Mouse (Mus musculus) C2C12 (cell line): Measurements from ENCODE around the gene Btbd3. TPM values are rescaled to one million over a fixed set of nuclear protein-coding genes. Genes with fewer than 3 reads are reported as not detected.

ENCODE experiments used
- H3K27me3 ChIP-seq: one replicate; pipeline ENCODE4 v1.6.1; 2011; ENCODE audit not compliant: control insufficient read depth, insufficient read depth, insufficient read length
- H3K36me3 ChIP-seq: one replicate; pipeline ENCODE4 v1.6.1; 2011; ENCODE audit not compliant: control insufficient read depth, insufficient read depth
- H3K4me3 ChIP-seq: one replicate; pipeline ENCODE4 v1.5.1; 2011; ENCODE audit warnings: mild to moderate bottlenecking, control low read depth; ENCODE audit not compliant: poor library complexity, insufficient read depth, severe bottlenecking
- H3K79me2 ChIP-seq: one replicate; pipeline ENCODE4 v1.6.1; 2011; ENCODE audit not compliant: control insufficient read depth, insufficient read depth
- H3K79me3 ChIP-seq: one replicate; pipeline ENCODE4 v1.6.1; 2011; ENCODE audit warnings: low read depth, control low read depth
- H3ac ChIP-seq: one replicate; pipeline ENCODE3; 2011; ENCODE audit warnings: low read depth; ENCODE audit not compliant: control insufficient read depth, insufficient read length
- CEBPB ChIP-seq: IDR thresholded peaks from one replicate; pipeline ENCODE4 v1.6.1; 2011; ENCODE audit warnings: low read depth, mild to moderate bottlenecking, control low read depth, moderate library complexity
- CTCF ChIP-seq: IDR thresholded peaks from one replicate; pipeline ENCODE4 v1.5.1; 2011; ENCODE audit not compliant: control insufficient read depth, insufficient read depth, insufficient read length
- FOSL1 ChIP-seq: IDR thresholded peaks from one replicate; pipeline ENCODE4 v1.8.0; 2011; ENCODE audit warnings: mild to moderate bottlenecking, low read length; ENCODE audit not compliant: poor library complexity, insufficient read depth, severe bottlenecking
- MAX ChIP-seq: IDR thresholded peaks from one replicate; pipeline ENCODE4 v1.6.1; 2011; ENCODE audit warnings: mild to moderate bottlenecking, control low read depth
- MYOD1 ChIP-seq: IDR thresholded peaks from one replicate; pipeline ENCODE4 v1.6.1; 2011; ENCODE audit warnings: low read depth; ENCODE audit not compliant: control insufficient read depth, insufficient read length
- MYOG ChIP-seq: IDR thresholded peaks from one replicate; pipeline ENCODE4 v1.6.1; 2011; ENCODE audit not compliant: control insufficient read depth, insufficient read length; ENCODE audit errors: extremely low read depth
- USF1 ChIP-seq: IDR thresholded peaks from one replicate; pipeline ENCODE4 v1.6.1; 2011; ENCODE audit warnings: low read depth, mild to moderate bottlenecking, control low read depth, moderate library complexity
- polyA plus RNA-seq: library from polyadenylated mRNA; unstranded; fragments of >200 nt; fragmentation: generic; extraction: Trizol; gene quantifications from one replicate; pipeline ENCODE4 v1.2.1, GENCODE M21; 2012; ENCODE audit warnings: missing spikeins

The Btbd3 gene
- polyA plus RNA-seq, 1 experiment, result 3.1 TPM

DNA sequence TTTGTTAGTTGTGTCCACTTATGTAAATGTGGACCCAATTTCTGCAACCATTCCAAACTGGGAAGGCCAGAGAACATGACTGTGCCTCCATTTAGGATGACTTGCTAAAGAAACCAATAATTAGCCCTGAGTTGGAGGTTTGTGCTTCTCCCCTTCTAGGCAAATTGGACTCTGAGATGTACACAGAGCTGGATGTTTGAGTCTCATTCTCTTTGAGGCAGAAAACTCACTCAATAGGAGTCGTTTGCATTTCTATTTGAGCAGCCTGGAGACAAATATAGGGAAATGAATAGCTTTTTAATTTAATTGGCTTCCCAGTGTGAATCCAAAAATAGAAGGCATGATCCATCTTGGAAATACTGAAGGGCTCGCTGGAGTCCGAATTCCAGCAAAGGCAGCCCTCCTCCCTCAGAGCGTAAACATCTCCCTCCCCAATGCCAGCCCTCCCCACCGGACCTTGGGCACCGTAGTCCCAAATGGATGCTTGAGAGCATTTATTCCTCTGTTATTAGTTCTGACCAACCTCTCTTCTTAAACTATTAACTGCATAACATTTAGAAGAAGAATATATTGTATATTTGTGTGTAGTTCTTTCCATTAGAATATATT, 81.6 kb downstream of the Btbd3 start:
- Histone ChIP-seq H3K79me3 (no peaks in the 10 kb centered on the region), H3ac (no peak overlapping the region), H3K4me3 (no peak overlapping the region), H3K79me2 (no peaks in the 10 kb centered on the region), H3K27me3 (no peaks in the 10 kb centered on the region), H3K36me3 (no peaks in the 10 kb centered on the region)
- TF ChIP-seq MAX (no peak), CTCF (no peak), CEBPB (no peak), MYOG (no peak), FOSL1 (no peak), MYOD1 (no peak), USF1 (no peak)

DNA sequence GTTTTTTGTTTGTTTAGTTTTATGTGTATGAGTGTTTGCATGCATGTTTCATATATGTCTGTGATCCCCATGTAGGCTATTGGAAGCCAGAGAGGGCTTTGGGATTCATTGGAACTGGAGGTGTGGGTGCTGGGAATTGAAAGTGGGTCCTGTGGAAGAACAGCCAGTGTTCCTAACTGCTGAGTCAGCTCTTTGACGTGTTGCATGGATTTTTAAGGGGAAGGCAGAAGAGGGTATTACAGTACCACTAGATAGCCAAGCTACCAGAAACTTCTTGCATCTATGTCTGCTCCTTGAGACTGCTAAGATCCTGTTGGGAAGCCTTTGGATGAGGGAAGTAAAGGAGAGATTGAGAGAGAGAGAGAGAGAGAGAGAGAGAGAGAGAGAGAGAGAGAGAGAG, 82.2 kb downstream of the Btbd3 start:
- Histone ChIP-seq H3K79me2 (no peaks in the 10 kb centered on the region), H3K27me3 (no peaks in the 10 kb centered on the region), H3K36me3 (no peaks in the 10 kb centered on the region), H3ac (no peak overlapping the region), H3K4me3 (no peak overlapping the region), H3K79me3 (no peaks in the 10 kb centered on the region)
- TF ChIP-seq FOSL1 (no peak), USF1 (no peak), CTCF (no peak), CEBPB (no peak), MYOG (no peak), MYOD1 (no peak), MAX (no peak)

DNA sequence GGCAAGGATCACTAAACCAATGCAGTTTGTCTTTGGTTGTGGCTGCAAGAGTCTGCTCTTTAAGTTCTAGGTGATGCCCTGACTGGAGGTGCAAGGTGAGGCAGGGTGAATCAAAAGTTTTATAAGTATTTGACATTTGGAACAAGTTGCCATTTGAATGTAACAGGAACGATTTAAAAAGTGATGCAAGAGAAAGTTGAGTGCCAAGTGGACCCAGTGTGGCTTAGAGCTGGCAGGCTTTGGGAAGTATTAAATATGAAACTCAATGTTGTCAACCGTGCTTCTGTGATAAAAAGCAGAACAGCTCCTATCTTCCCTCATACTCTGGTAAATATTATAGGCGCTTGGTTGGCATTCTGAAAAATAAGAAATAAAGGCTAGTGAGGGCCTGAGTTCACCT, 99.0 kb downstream of the Btbd3 start:
- H3K79me3 ChIP-seq, result no peaks in the 10 kb centered on the region
- no peaks in the 10 kb centered on the region for H3K79me2 ChIP-seq
- H3K27me3 ChIP-seq, result no peaks in the 10 kb centered on the region
- H3K4me3 ChIP-seq, result no peak overlapping the region
- H3K36me3 ChIP-seq, result no peaks in the 10 kb centered on the region
- H3ac ChIP-seq, result no peak overlapping the region
- no peak for TF ChIP-seq MYOG
- no peak for TF ChIP-seq USF1
- no peak for TF ChIP-seq MYOD1

DNA sequence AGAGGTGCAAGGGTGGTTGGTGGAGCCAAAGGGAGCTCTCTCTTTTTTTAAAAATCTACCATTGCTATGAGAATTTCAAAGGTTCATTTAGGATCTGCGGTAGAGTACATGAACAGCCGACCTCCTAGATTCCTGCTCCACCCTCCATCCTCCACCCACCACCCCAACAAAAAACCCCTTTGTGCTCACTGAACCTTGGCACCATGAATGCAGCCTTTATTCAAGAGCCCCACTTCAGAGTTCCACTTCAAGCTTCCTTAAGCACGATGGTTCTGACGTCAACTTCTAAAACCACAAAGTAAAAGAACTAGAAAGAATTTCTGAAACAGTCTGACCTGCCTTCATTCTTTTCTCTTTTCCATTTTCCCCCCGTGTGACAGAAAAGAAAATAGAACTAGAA, 106.1 kb downstream of the Btbd3 start:
- Histone ChIP-seq H3K27me3 (no peaks in the 10 kb centered on the region), H3K36me3 (no peaks in the 10 kb centered on the region), H3ac (no peak overlapping the region), H3K4me3 (no peak overlapping the region), H3K79me3 (no peaks in the 10 kb centered on the region), H3K79me2 (no peaks in the 10 kb centered on the region)
- TF ChIP-seq USF1 (no peak), MYOD1 (no peak), CTCF (no peak), MYOG (no peak), CEBPB (no peak), FOSL1 (no peak), MAX (no peak)

DNA sequence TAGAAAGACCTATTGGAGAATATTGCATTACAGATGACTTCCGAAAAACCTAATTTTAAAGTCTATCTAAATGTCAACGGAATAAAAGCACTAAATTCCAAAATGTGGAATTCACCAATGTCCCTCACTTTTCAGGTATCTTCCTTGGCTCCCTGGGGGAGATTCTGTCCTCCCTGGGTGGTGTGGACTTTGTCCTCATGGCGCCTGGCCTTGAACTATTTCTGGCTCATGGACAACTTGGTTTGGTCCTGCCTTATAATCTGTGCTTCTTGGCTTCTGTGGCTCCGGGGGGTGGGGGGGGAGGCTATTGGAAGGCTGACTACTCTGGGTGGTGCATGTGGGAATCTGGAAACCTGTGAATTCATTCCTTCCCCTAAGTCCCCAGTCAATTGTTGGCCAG, 109.0 kb downstream of the Btbd3 start:
- Histone ChIP-seq H3K36me3 (no peaks in the 10 kb centered on the region), H3ac (no peak overlapping the region), H3K79me2 (no peaks in the 10 kb centered on the region), H3K79me3 (no peaks in the 10 kb centered on the region), H3K4me3 (no peak overlapping the region), H3K27me3 (no peaks in the 10 kb centered on the region)
- TF ChIP-seq MYOG (no peak), FOSL1 (no peak)

DNA sequence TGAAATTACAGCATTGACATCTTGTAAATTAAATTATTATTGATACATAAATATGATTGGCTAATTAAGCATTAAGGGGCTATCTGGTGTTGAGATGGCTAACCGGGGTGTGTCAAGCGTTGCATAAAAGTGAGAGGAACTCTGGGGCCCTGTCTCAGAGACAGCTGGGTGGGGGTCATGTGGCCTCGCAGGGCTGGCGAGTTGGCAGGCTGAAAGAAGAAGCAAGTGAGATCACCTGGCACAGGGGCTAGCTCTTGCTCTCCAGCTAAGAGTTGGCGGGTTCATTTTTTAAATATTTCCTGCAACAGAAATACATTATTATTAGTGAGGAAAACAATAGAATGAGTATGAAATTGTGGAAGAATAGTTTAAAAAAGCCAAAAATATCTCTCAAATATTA, 118.2 kb downstream of the Btbd3 start:
- no peaks in the 10 kb centered on the region for H3K27me3 ChIP-seq
- H3ac ChIP-seq, result no peak overlapping the region
- TF ChIP-seq MYOD1 (no peak), CEBPB (no peak), FOSL1 (no peak), USF1 (no peak), MYOG (no peak), MAX (no peak), CTCF (no peak)
- H3K4me3 ChIP-seq, result no peak overlapping the region
- H3K36me3 ChIP-seq, result no peaks in the 10 kb centered on the region
- H3K79me2 ChIP-seq, result no peaks in the 10 kb centered on the region
- no peaks in the 10 kb centered on the region for H3K79me3 ChIP-seq
